Mouse (Mus musculus) kidney, embryonic 16.5 days (tissue): ENCODE results near the gene Atp1a1. TPM values are rescaled to one million over a fixed set of nuclear protein-coding genes. Genes with fewer than 3 reads are reported as not detected.

ENCODE experiments used
- polyA plus RNA-seq: library from polyadenylated mRNA; unstranded; fragments of >200 nt; fragmentation: Nextera tagmentation; extraction: Ambion mirVana; gene quantifications from 2 replicates; pipeline ENCODE4 v1.2.1, GENCODE M21; 2015

The Atp1a1 gene
- polyA plus RNA-seq, 1 experiment from 2014 or later: 426 TPM

Other genes with a start within 250 kb of the Atp1a1 start
- 24.8 and 26.1 TPM in 2 replicates for gene Igsf3, start 227.6 kb downstream of the Atp1a1 start, polyA plus RNA-seq
- gene Mab21l3, start 244.3 kb upstream of the Atp1a1 start, polyA plus RNA-seq: 0.78 and 1.0 TPM in 2 replicates